Mouse (Mus musculus): ENCODE measurements around the gene Gm49368.
"Not testable (repeated sequence)": the region's sequence is repeated elsewhere in the genome, so short reads cannot be mapped to it uniquely, and the experiment has no call there.

Gm49368 gene

DNA sequence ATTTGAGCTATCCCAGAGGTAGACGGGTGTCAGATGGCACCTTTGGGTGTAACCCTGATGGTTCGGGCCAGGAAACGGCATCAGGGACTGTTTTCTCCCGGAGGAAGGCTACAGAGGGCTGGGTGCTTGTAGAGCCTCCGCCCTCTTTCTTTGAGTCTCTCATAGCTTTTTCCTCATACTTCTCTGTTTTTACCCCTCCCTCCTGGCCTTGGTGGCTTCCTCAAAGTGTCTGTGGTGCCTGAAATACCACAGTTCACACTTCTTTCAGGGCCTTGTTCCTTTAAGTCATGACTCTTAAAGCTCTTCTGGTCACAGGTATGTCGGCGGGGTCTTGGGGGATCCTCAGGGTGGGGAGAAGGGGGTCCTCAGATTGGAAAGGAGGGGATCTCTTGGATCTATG is at the start of gene Gm49368, which contains the start of gene Itgam:
Gene Gm49368, plus strand, starts transcription at position 228 of the 400 bp plus-strand sequence.
Gene Itgam, plus strand, starts transcription at position 185 of the 400 bp plus-strand sequence.
- in situ Hi-C loops (cut with MboI) = no loop called here

DNA sequence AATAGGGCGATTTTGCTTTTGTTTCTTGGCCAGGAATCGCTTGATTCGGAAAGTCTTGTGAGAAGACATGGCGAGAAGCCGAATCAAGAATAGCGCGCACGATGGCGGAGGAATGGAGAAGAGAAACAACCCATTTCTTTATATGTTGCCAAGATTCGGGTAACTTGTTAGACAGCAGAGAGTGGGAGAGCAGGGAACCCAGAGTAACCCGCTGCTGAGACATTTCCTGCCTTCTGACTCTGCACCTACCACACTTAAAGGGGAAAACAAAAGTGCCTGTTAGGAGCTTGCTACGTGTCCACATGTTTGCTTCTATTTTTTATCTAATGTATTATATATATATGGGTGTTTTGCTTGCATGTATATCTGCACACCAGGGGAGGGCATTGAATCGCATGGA is 49.4 kb upstream of the Gm49368 start:
- in situ Hi-C loops (cut with MboI) = no loop called here

DNA sequence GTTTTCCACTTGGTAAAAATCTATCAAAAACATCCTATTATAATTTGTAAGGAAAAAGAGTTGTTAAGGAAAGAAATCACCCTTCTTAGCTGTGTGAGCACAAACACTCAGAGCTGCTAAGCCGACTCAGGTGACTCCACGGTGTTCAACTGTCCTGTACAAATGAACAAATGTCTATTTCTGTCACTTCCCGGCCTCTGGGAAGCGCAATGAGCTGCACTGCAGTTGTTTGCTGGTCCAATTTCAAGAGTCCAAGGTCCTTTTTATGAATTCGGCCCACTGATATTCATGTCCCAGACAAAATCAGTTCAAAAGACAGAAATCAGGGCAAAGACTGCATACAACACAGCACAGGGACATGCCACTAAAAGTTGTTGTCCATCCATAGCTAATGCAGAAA is 46.3 kb upstream of the Gm49368 start:
- in situ Hi-C loops (cut with MboI) = not testable (repeated sequence)

DNA sequence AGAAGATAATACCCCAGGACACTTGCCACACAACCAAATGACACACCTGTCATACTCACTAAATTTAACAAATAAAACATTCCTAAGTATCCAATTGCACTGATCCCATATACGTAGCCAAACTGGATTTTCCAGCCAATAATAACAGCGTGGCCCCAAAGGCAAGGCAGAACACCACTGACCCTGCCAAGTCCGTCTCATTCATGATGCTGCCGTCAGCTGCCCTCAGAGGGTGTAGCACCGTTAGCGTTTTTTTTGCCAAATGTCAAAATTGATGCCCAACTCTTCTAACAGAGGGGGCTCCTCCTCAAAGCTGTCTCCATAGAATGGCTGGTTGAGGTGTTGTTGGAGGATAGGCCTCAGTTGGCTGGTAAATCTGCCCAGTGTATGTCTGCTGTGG is 45.8 kb upstream of the Gm49368 start:
- in situ Hi-C loops (cut with MboI) = no loop called here

DNA sequence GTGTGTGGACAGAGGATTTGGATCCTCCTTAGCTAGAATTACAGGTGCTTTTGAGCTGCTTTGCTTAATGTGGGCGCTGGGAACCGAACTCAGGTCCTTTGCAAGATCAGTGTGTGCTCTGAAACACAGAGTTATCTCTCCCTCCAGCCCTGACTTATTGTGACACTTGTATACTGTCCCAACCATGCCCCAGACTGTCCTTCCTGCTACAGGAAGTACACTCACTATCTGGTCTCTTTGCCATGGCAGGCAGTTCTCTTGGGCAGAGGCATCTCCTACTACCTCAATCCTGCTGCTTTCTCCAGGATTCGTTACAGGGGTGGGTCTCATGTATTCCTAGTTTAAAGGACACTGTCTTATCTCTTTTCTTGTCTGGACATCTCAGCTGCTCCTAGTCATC is 44.2 kb upstream of the Gm49368 start:
- in situ Hi-C loops (cut with MboI) = no loop called here

DNA sequence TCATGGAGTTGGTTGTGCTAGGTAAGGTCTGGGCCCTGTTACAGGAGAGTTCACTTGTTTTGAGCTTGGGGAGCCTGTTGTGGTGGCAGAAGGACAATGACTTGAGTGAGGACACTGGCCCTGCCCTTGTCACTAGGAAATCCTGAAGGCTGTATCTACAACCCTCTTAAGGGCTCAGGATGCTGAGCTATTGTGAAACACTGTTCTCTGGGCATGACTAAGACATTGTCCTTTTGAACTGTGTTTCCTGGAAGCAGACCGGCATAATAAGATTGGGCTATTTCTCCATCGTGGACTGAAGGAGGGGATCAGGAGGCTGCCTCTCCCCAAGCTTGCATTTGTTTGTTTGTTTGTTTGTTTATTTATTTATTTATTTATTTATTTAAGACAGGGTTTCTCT is 43.3 kb upstream of the Gm49368 start:
- in situ Hi-C loops (cut with MboI) = no loop called here

DNA sequence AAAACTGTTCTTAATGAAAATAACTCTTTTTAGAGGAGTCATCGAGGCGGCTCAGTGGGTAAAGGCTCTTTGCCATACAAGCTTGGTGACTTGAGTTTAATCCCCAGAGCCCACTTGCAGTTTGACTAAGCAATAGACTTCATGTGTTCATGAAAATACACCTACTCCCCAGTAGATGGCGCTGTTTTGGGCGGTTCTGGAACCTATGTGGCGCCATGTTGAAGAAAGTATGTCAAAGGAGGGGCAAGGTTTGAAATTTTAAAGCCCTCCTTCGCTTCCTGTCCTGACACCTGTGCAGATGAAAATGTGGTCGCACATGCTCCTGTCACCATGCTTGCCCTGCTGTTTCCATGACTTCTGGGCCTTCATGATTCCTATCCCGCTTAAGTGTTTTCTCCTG is 39.5 kb upstream of the Gm49368 start:
- in situ Hi-C loops (cut with MboI) = no loop called here

DNA sequence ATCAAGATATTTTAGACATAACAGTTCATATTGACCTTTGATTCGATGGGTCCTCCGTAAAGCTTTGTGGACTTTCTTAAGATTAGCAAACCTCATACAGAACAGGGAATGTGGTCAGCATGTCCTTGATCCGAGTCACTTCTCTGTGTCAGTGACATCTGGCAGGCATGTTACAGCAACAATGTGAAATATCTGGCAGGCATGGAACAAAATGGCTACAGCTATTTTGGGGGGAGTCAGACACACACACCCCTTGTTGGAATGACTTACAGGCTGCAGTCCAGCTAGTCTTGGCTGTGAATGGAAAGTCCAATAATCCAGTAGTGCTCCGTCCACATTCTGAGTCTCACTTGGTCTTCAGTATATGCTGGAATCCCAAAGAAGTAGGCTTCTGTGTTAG is 38.9 kb upstream of the Gm49368 start:
- in situ Hi-C loops (cut with MboI) = no loop called here

DNA sequence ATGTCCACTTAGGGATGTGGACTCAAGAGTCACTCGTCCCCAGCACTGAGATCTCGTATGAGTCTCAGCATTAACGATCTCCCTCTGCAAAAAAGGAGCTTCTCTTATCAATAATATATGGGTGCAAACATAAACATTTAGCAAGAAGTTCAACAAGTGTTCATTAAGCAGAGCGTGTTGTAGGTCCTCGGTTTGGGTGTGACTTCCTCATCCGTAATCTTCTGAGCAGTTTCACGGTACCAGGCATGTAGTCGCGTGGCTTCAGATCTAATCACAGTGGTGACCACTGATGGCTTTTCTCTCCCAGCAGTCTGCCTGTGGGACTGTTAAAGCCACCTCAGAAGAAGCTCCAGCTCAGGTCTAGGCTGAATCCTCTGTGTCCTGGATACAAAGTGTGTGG is 38.1 kb upstream of the Gm49368 start:
- in situ Hi-C loops (cut with MboI) = no loop called here

DNA sequence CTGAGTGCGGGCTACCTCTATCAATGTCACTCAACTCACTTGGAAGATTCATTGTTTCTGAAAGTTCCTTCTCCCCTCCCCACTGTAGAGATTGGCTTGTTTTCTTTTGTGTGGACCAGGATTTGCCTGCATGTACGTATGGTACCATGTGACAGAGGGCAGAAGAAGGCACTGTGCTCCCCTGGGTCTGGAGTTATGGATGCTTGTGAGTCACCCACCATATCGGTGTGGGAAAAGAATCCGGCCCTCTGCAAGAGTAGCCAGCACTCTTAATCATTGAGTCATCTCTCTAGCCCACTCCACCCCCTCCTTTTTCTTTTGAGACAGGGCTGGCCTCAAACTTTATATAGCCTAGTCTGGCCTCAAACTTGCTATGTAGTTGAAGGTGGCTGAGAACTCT is 37.6 kb upstream of the Gm49368 start:
- in situ Hi-C loops (cut with MboI) = no loop called here

DNA sequence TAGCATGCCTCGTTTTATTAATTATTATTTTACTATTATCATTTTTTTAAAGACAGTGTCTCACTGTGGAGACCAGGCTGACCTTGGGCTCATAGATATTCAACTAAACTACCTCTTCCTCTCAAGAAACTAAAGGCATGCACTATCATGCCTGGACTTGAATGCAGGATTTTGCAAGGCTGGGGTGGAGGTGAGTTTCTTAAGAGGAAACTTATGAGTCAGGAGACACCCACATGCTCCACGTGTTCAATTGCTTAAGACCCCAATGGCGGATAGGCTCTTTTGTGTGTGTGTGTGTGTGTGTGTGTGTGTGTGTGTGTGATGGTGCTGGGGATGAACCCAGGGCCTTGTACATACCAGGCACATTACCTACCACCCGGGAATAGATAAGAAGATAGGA is 37.1 kb upstream of the Gm49368 start:
- in situ Hi-C loops (cut with MboI) = no loop called here

DNA sequence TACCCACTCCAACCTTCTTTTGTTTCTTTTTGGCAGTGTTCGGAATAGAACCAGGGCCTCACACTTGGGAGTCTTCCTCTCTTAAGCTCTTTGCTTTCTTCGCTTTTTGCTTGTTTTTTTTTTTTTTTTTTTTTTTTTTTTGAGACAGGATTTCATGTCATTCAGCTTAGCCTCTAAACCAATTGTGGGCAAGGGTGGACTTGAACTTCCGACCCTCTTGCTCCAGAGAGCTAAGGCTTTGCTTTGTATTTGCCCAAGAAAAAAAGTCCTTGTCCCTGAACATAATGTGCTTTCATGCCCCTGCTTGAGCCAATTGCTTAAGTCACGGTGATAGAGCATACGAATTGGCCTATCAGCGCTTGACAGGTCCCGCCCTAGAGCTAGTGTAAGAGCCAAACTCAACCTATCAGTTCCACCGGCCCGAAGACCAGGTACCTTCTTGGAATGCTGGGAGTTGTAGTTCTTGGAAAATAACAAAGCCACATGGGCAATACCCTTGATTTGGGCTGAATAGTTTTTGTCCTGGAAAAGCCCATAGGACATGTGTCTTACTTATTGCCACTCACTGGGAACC is 31.0 kb upstream of the Gm49368 start:
- in situ Hi-C loops (cut with MboI) = no loop called here

DNA sequence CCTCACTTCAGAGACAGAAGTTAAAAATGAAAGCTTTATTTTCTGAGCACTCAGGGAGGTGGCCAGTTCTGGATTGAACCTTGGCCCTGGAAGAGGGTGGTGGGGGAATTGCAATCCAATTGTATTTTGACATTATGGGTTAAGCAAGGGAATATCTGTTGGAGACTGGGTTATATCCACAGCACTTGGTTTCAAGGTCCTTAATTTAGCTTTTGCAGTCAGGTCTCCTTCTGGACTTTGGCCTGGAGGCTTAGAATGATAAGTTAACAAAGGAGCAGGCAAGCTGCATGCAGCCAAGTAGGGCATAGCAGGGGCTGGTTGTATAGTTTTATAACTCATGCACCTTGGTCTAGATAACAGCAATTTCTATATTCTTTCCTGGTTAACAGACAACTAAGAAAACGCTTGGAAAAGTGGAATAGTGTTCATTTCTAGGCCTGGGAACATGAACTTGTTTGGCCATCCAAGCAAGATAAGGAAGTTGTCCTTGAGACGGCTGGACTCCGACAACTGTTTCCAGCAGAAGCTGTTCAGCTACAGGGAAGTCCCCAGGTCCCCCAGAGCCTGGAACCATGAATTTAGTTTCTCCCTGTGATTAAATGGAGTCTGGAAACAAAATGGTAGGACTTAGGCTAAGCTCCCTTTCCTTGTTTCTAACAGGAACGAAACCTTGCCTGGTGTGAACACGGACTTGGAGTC is 30.0 kb upstream of the Gm49368 start:
- in situ Hi-C loops (cut with MboI) = no loop called here

DNA sequence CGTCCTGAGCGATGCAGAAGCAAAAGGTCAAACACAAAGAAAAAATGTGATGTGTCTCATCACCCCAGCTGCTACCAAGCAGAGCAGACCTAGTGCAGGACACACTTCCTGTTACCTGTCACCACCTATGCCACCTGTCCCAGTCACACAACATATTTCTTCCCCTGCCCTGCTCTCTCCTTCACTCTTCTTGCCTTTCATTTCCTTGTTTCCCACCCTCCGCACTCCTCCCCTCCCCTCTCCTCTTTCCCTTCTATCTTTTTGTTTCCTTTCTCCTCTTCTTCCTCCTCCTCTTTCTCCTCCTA is 29.5 kb upstream of the Gm49368 start:
- in situ Hi-C loops (cut with MboI) = no loop called here

DNA sequence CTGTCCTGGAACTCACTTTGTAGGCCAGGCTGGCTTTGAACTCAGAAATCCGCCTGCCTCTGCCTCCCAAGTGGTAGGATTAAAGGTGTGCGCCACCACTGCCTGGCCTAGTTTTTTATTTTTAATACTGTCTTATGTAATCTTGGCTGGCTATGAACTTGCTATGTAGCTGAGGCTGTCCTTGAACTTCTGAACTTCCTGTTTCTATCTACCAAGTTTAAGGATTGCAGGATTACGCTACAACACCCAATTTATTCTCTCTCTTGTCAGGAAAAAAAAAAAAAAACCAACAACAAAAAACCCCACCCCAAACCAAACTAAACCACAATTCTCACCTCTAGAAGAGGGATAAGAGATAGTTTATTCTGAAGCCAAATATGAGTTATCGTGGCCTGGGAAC is 28.9 kb upstream of the Gm49368 start:
- in situ Hi-C loops (cut with MboI) = no loop called here

DNA sequence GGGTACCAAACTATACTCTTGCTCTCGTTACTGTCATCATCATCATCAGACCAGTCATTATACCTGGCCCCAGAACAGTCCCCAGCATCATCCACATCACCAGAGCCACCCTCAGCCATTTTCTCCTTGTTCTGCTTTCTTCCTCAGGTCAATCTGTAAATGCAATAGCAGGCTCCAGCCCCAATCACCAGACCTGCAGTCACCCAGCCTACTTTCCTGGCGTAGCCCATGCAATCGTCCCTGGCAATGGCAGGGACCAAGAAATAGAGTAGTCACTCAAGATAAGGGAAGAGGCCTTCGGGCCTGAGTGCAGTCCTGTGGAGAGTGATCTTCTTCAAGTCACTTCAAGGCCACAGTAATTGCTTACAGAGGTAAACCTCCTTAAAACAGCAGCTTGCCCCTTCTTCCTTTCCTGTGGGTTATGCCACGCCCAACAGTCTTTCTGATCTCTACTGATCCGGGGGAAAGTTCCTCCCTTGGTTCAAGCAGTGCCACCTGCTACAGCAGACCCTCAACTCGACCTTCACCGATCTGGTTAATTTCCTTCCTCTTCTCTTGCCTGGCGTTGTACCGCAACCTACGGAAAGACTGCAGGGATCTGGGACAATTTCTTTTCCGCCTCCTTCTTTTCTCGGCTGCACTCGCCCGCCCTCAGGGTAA is 20.2 kb upstream of the Gm49368 start:
- in situ Hi-C loops (cut with MboI) = not testable (repeated sequence)

DNA sequence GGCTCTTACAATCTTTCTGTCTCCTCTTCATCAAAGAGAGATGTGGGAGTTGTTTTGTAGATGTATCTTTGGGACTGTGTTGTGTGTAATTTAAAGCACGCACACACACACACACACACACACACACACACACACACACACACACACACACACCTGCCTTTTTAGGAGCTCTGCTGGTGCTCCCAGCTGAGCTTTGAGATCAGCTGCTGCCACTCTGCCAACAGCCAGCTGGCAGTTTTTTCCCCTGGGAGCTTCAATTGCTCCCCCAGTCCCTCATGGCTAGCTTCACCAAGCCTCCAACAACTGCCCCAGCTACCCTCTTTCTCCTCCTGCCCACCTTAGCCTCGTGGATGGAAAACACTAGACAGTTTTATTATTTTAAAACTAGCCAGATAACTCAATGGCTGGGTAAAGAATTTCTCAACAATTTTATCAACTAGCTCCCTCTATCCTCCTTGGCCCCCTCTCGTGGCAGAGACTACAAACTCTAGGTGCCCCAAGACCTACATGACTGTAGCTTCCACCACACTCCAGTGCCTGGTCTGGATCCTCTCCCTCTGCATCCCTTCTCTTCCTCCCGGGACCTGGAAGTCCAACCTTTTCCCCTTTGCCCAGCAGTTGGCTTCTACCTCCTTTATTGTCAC is 18.2 kb upstream of the Gm49368 start:
- in situ Hi-C loops (cut with MboI) = no loop called here

DNA sequence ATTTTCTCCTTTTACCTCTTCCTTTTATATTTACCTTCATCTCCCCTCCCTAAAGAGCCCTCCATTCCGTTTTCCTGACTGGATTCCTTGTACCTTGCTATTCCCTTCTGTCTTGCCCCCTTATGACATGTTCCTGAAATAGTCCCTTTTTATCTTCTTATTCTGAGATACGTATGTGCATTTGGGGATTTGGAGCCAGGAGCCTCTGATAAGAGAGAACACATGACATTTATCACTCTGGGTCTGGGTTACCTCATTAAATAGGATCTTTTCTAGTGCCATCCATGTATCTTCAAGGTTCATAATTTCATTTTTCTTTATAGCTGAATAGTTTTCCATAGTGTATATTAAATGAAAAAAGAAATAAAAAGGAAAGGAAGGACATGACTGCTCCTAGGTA is 16.8 kb upstream of the Gm49368 start:
- in situ Hi-C loops (cut with MboI) = no loop called here

DNA sequence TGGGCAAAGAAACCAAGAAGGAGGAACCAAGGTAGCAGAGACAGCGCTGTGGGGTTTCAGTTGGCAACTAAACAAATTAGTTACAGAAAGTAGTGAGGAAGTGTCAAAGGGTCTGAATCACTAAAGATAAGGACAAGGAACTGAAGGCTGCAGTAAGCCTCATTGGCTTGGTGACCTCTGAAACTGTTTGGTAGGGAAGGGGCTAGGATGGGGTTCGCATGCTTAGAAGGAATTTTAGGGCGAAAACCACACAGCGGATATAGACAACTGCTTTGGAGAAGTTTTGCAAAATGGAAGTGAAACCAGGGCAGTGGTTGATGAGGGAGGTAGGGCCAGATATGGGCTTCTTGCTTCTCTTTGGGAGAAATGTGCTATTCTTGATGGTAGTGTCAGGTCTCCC is 13.7 kb upstream of the Gm49368 start:
- in situ Hi-C loops (cut with MboI) = no loop called here

DNA sequence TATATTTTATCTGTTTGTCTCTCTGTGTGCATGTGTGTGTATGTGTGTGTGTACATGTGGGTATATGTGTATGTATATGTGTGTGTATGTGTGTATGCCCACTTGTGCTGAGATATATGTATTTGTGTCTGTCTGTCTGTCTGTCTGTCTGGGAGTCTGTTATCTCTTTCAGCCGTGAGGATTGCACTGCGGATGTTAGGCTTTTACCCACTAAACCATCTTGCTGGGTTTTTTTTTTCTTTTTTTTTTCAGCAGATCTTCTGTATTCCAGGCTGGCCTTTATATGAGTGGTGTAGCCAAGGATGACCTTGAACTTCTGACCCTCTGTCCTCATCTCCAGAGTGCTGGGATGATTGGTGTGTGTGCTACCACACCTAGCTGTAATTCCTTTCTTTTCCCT is 13.2 kb upstream of the Gm49368 start:
- in situ Hi-C loops (cut with MboI) = no loop called here

DNA sequence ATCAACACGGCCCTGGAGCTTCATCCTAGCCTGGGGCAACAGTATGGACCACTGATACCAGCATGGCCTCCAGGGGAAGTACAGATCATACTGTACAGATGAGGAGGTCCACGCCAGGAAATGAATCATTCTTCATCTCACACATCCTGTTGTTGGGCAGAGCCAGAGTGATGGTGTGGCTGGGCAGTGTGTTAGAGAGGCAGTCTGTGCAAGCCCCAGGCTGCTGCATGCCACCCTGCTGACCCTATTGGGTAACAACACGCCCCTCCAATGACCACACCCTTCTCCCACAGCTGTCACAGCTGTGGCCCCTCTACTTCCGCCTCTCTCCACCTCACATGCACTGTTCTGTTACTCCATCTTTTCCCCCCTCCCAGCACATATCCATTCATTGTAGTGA is 11.7 kb upstream of the Gm49368 start:
- in situ Hi-C loops (cut with MboI) = no loop called here

DNA sequence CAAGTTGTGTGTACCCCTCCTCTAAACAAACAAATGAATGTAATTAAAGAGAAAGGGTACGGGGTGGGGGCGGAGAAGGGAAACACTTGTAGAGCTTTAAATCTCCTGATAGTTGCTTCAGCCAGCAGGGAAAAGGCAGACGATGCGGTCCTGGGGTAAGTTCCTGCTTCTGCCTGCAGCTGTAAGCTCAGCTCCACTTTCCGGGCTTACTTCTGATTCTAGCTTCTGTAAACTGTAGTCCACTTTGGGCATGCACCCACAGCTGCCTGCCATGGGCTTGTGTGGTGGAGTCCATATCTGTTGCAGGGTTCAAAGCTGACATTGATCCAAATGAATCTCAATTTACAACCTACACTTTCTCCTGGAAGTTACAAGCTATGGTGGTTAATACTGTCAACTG is 9.4 kb upstream of the Gm49368 start:
- in situ Hi-C loops (cut with MboI) = no loop called here

DNA sequence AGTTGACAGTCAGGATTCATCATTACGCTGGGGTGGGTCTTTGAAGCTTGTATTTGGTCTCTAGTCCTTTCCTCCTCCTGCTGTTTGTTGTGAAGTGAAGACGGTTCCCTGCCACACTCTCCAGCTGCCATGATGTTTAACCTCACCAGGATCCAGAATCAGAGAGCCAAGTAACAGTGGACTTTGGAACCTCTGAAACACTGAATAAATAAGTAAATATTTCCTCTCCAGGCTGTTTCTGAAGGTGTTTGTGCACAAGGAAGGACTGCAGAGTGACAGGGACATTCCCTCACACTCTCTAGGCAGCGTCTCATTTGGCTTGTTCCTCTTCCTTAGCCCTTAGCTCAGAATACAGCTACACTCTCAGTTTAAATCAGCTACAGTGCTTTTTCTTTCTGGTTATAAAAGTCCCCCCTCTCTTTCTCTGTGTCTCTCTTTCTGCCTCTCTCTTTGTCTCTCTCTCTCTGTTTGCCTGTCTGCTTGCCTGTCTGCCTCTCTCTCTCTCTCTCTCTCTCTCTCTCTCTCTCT is 5.5 kb upstream of the Gm49368 start:
- in situ Hi-C loops (cut with MboI) = no loop called here

Measured in mature B cell (primary cell).